Mouse (Mus musculus) C2C12 (cell line): ENCODE data around the gene Casp9.

Experiments used
- CTCF ChIP-seq: IDR thresholded peaks from one replicate; pipeline ENCODE4 v1.5.1; 2011; ENCODE audit not compliant: control insufficient read depth, insufficient read depth, insufficient read length
- FOSL1 ChIP-seq: IDR thresholded peaks from one replicate; pipeline ENCODE4 v1.8.0; 2011; ENCODE audit warnings: mild to moderate bottlenecking, low read length; ENCODE audit not compliant: poor library complexity, insufficient read depth, severe bottlenecking
- MAX ChIP-seq: IDR thresholded peaks from one replicate; pipeline ENCODE4 v1.6.1; 2011; ENCODE audit warnings: mild to moderate bottlenecking, control low read depth
- MYOD1 ChIP-seq: IDR thresholded peaks from one replicate; pipeline ENCODE4 v1.6.1; 2011; ENCODE audit warnings: low read depth; ENCODE audit not compliant: control insufficient read depth, insufficient read length
- USF1 ChIP-seq: IDR thresholded peaks from one replicate; pipeline ENCODE4 v1.6.1; 2011; ENCODE audit warnings: low read depth, mild to moderate bottlenecking, control low read depth, moderate library complexity

- TF ChIP-seq CTCF (no peak), MAX (no peak), MYOD1 (no peak), USF1 (no peak), FOSL1 (no peak)
Observed at GRCm38 (mm10) chr4:141865006-141865405, 71.6 kb downstream of the Casp9 start.
